Mouse (Mus musculus): ENCODE measurements around the gene Galnt2.

The Galnt2 gene

GRCm38 (mm10) chr8:124376406-124376805, 145.2 kb downstream of the Galnt2 start:
- DNase-seq, result no peak

GRCm38 (mm10) chr8:124379289-124379688, 148.1 kb downstream of the Galnt2 start:
- no peak for DNase-seq

DNA sequence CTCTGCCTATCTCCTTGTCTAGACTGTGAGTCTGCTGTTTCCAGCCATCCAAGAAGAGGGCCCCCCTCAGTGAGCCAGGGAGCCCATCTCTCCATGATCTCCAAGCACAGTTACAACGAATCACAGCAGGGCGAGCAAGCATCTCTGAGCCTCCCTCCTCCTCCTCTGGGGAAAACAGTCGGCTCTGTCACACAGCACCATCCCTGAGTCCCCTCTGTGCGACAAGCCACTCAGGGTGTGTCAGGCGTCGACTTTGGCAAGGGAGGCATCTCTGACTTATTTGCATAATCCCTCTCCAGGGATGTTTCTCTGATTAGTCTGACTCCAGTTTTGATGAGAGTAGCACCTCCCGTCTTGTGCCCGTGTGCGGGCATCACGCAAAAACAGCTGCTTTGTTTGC, 151.0 kb downstream of the Galnt2 start:
- DNase-seq, result no peak

DNA sequence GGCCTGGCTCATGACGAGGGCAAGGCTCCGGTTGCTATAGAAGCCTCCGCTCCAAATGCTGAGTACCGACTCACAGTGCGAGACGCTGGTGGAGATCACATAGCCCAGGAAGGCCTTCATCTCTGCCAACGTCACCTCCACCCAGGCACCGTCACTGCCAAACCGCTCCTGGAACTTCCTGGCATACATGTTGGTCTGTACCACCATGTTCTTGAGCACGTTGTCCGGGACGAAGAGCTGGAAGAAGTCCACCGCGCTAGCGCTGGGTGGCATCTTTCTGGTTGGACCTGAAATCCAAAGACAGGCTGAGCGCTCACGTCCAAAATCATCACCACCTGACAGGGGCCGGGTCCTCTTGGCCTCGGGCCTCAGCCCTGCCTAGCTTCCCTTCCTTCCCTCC, 153.1 kb downstream of the Galnt2 start:
- no peak for DNase-seq

DNA sequence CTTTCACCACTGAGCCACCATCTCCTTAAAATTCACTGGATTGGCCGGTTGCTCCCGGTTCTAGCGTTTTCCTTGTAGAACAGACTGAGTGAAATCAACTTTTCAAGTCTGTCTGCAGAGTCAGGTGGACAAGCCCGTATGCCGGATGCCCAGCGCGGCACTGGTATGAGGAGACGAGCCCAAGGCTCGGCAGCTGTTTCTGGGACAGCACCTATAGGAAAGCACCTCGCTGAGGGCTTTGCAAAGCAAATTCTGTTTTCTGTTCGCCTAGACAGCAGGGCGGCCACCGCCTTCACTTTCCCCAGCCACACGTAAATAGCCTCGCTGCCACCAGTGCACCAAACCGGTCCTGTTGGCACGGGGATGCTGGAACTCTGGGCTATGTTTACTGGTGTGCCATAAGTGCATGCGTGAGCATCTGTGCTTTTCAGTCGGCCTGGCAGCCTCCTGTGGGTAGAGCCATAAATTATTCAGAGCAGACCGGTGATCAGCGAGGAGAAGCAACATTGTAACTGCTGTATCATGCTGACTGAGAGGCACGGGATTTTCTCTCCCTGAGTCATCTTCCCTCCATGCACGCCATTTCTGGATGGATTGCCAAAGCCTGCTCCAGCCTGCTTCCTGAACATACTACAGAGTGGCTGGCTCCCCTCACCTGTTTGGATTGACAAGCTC, 155.2 kb downstream of the Galnt2 start:
- no peak for DNase-seq

GRCm38 (mm10) chr8:124389495-124389894, 158.3 kb downstream of the Galnt2 start:
- DNase-seq, result no peak

- DNase-seq, result no peak
These were observed 160.0 kb downstream of the Galnt2 start for GRCm38 (mm10) chr8:124391191-124391590.

GRCm38 (mm10) chr8:124392271-124393012, 161.3 kb downstream of the Galnt2 start:
- DNase-seq, result no peak

- DNase-seq, result no peak
These were observed 161.8 kb downstream of the Galnt2 start for GRCm38 (mm10) chr8:124393013-124393412.

DNA sequence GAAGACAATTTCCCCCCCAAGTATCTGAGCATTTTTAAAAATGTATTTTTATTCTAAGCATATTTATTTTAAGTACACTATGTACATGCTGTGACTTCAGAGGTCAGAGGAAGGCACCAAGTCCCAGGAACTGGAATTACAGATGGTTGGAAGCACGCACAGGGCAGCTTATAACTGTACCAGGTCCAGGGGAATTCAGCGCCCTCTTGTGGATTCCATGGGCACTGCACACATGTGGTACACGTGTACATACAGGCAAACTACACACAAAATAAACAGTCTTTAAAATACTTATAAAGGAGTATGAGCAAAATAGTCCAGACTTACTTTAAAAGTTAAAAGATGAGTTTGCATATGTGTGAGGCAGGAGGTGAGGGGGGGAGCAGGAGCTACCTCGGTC, 162.7 kb downstream of the Galnt2 start:
- DNase-seq, result no peak

- DNase-seq, result no peak
These were observed 163.8 kb downstream of the Galnt2 start for GRCm38 (mm10) chr8:124394951-124395350.

All from heart, adult 11 months (tissue).